Mouse (Mus musculus): ENCODE results near the gene Nrip1. TPM values are rescaled to one million over a fixed set of nuclear protein-coding genes. Genes with fewer than 3 reads are reported as not detected.

The Nrip1 gene
- polyA plus RNA-seq, 1 experiment from 2014 or later, result 33.7 TPM

DNA sequence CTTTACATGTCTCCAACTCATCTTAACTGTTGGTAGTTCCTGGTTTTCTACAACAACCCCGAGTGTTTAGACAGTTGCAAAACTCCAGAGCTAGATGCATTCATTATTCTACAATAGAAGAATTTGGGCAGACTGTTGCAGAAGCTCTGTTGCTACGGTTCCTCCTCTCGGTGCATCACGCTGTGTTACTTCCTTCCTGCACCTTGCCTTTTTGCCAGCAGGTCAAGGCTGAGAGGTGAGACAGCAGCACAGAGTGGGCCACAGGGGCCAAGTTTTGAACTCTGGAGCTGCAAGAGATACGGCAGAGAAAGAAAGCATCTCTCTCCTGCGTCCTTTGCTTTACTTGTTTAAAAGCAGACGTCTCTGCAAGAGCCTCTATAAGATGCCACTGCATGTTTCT, 64.3 kb downstream of the Nrip1 start:
- Histone ChIP-seq H3K4me3 (replicated peaks; ENCODE audit: low read depth, low read length) (no peak overlapping the region), H3K9me3 (replicated peaks; ENCODE audit: low read length) (no peaks in the 10 kb centered on the region), H3K4me1 (replicated peaks; ENCODE audit: insufficient read depth, low read length) (no peaks in the 10 kb centered on the region), H3K9ac (ENCODE audit: low read depth, low read length) (no peak overlapping the region), H3K36me3 (ENCODE audit: insufficient read depth, low read length) (0 out of 2 replicates have a peak, but pooled peaks cover 9% of the 10 kb centered on the region), H3K4me2 (ENCODE audit: low read length) (no peak overlapping the region), H3K27me3 (ENCODE audit: insufficient read depth, low read length) (no peaks in the 10 kb centered on the region), H3K27ac (no peak overlapping the region)
- no peak for TF ChIP-seq CTCF (IDR thresholded peaks at IDR 0.05; ENCODE audit: low read depth)
- WGBS, result 83% methylated on average over 7 of the region's 7 CpGs
- DNase-seq (ENCODE audit: low spot score) (no peak), ATAC-seq (replicated peaks; ENCODE audit: low FRiP score, low read depth) (no peak)

DNA sequence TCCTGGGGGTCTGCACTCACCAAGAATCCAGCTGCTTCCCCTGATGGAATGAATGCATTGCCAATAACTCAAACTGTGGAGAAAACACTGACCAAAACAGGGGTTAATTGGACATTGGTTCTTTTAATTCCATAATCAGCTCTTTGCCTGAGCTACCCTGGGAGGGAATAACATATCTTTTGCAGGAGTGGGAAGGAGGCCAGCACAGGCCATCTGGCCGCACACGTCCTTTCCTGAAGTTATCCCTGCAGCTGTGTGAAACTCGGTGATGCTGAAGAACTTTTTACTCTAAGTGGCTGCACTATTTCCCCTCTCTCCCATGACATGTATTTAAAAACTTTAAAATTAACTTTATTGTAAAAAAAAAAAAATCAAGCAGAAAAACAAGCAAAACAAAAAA, 66.6 kb downstream of the Nrip1 start:
- Histone ChIP-seq H3K27me3 (ENCODE audit: insufficient read depth, low read length) (no peaks in the 10 kb centered on the region), H3K9me3 (replicated peaks; ENCODE audit: low read length) (no peaks in the 10 kb centered on the region), H3K36me3 (ENCODE audit: insufficient read depth, low read length) (0 out of 2 replicates have a peak, but pooled peaks cover 9% of the 10 kb centered on the region), H3K4me2 (ENCODE audit: low read length) (no peak overlapping the region), H3K27ac (no peak overlapping the region), H3K4me1 (replicated peaks; ENCODE audit: insufficient read depth, low read length) (no peaks in the 10 kb centered on the region), H3K9ac (ENCODE audit: low read depth, low read length) (no peak overlapping the region), H3K4me3 (replicated peaks; ENCODE audit: low read depth, low read length) (no peak overlapping the region)
- DNase-seq (ENCODE audit: low spot score) (no peak), ATAC-seq (replicated peaks; ENCODE audit: low FRiP score, low read depth) (no peak)
- TF ChIP-seq CTCF (IDR thresholded peaks at IDR 0.05; ENCODE audit: low read depth), result no peak
- WGBS, result 54% methylated on average over 3 of the region's 3 CpGs

DNA sequence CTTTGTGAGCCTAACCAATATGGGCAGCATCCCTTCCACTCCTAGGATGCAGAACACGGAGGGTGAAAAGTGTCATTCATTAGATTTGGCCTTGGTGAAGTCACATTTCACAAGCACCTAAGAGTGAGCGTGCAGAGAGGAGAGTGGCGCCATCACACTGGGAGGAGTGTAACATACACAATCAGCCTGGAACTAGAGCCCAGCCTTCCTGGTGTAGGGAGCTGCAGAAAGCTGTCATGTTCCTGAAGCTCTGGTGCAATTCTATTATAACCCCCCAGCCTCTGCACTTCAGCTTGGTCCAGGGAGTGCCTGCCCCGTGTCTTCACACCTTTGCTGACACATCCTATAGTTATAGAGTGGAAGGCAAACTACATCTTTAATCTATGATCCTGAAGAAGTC, 67.2 kb downstream of the Nrip1 start:
- H3K4me3 ChIP-seq (replicated peaks; ENCODE audit: low read depth, low read length), result no peak overlapping the region
- H3K9me3 ChIP-seq (replicated peaks; ENCODE audit: low read length), result no peaks in the 10 kb centered on the region
- TF ChIP-seq CTCF (IDR thresholded peaks at IDR 0.05; ENCODE audit: low read depth), result no peak
- no peak overlapping the region for H3K9ac ChIP-seq (ENCODE audit: low read depth, low read length)
- no peak overlapping the region for H3K4me2 ChIP-seq (ENCODE audit: low read length)
- ATAC-seq (replicated peaks; ENCODE audit: low FRiP score, low read depth) (no peak), DNase-seq (ENCODE audit: low spot score) (no peak)
- 91% methylated on average over 4 of the region's 4 CpGs for whole genome bisulfite sequencing
- no peak overlapping the region for H3K27ac ChIP-seq
- H3K4me1 ChIP-seq (replicated peaks; ENCODE audit: insufficient read depth, low read length), result no peaks in the 10 kb centered on the region
- 0 out of 2 replicates have a peak, but pooled peaks cover 9% of the 10 kb centered on the region for H3K36me3 ChIP-seq (ENCODE audit: insufficient read depth, low read length)
- no peaks in the 10 kb centered on the region for H3K27me3 ChIP-seq (ENCODE audit: insufficient read depth, low read length)

DNA sequence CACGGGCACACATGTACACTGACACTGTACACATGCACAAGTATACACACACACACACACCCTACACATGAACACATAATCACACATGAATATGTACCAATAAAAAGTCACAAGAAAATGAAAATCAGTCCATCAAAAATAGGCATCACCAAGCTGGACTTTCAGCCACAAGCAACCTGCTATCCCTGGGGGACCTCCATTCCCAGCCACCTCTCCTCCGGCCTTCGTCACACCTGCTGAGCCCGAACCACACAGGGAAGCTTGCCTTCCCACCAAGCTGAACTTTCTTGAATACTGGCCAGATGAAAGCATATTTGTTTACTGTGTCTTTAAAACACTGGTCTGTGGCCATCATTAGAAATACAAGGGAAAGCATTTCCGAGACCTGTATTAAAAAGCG, 70.2 kb downstream of the Nrip1 start:
- H3K27me3 ChIP-seq (ENCODE audit: insufficient read depth, low read length), result no peaks in the 10 kb centered on the region
- WGBS, result 81% methylated on average over 6 of the region's 6 CpGs
- no peaks in the 10 kb centered on the region for H3K9me3 ChIP-seq (replicated peaks; ENCODE audit: low read length)
- TF ChIP-seq CTCF (IDR thresholded peaks at IDR 0.05; ENCODE audit: low read depth), result no peak
- DNase-seq (ENCODE audit: low spot score) (no peak), ATAC-seq (replicated peaks; ENCODE audit: low FRiP score, low read depth) (no peak)
- no peaks in the 10 kb centered on the region for H3K36me3 ChIP-seq (ENCODE audit: insufficient read depth, low read length)
- no peak overlapping the region for H3K27ac ChIP-seq
- no peak overlapping the region for H3K4me3 ChIP-seq (replicated peaks; ENCODE audit: low read depth, low read length)
- no peaks in the 10 kb centered on the region for H3K4me1 ChIP-seq (replicated peaks; ENCODE audit: insufficient read depth, low read length)
- no peak overlapping the region for H3K4me2 ChIP-seq (ENCODE audit: low read length)
- no peak overlapping the region for H3K9ac ChIP-seq (ENCODE audit: low read depth, low read length)

DNA sequence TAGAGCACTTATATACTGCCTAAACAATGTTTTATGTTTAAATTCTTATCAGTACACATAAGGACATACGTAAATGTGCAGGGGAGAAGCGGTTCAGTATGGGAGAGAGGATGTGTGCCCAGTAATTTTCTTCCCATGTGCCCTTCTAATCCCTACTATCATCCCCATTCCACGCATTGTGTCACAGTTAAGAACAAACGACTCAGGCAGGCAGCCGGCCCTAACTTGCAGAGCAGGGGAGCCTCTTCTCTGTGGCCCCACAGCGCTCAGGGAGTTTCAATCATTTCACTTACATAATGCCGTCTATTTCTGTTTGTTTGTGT, 71.9 kb downstream of the Nrip1 start:
- ATAC-seq (replicated peaks; ENCODE audit: low FRiP score, low read depth) (no peak), DNase-seq (ENCODE audit: low spot score) (no peak)
- Histone ChIP-seq H3K9me3 (replicated peaks; ENCODE audit: low read length) (no peaks in the 10 kb centered on the region), H3K4me1 (replicated peaks; ENCODE audit: insufficient read depth, low read length) (no peaks in the 10 kb centered on the region), H3K9ac (ENCODE audit: low read depth, low read length) (no peak overlapping the region), H3K36me3 (ENCODE audit: insufficient read depth, low read length) (no peaks in the 10 kb centered on the region), H3K4me2 (ENCODE audit: low read length) (no peak overlapping the region), H3K27me3 (ENCODE audit: insufficient read depth, low read length) (no peaks in the 10 kb centered on the region), H3K4me3 (replicated peaks; ENCODE audit: low read depth, low read length) (no peak overlapping the region), H3K27ac (no peak overlapping the region)
- 72% methylated on average over 7 of the region's 7 CpGs for WGBS
- no peak for TF ChIP-seq CTCF (IDR thresholded peaks at IDR 0.05; ENCODE audit: low read depth)

DNA sequence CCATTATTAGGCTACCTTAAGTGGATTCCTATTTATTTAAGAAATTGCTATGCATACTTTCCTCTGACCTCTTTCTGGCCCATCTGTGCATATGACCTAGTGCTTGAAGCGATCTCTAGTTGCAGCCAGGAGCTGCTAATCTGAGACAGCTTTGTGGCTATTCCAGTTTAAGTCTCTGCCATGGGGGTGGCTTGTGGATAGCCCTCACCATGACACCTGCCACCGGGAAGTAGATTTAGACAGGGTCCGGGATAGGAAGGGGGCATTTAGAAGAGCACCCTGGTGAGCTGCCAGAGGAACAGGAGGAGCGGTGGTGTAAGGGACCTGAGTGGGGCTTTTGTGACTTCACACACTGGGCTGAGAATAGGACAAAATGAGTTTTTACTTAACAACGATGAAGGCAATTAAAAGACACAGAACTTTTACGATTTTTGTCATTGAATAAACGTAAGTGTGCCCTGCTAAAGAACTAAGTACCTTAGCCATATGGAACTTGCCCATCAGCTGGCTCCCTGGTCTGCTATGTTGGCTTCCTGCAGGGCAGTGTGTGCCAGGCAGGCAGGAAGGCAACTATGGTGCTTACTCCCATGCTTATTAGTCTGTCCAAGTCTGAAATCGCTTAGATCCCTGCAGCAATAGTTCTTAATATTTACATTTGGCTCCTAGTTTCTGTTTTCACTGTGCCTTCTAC, 72.4 kb downstream of the Nrip1 start:
- no peak for TF ChIP-seq CTCF (IDR thresholded peaks at IDR 0.05; ENCODE audit: low read depth)
- no peak overlapping the region for H3K4me2 ChIP-seq (ENCODE audit: low read length)
- no peaks in the 10 kb centered on the region for H3K36me3 ChIP-seq (ENCODE audit: insufficient read depth, low read length)
- 72% methylated on average over 8 of the region's 8 CpGs for WGBS
- no peaks in the 10 kb centered on the region for H3K4me1 ChIP-seq (replicated peaks; ENCODE audit: insufficient read depth, low read length)
- ATAC-seq (replicated peaks; ENCODE audit: low FRiP score, low read depth) (no peak), DNase-seq (ENCODE audit: low spot score) (no peak)
- no peak overlapping the region for H3K9ac ChIP-seq (ENCODE audit: low read depth, low read length)
- H3K4me3 ChIP-seq (replicated peaks; ENCODE audit: low read depth, low read length), result no peak overlapping the region
- H3K27ac ChIP-seq, result no peak overlapping the region; the same call in 1 of the 2 replicates
- no peaks in the 10 kb centered on the region for H3K9me3 ChIP-seq (replicated peaks; ENCODE audit: low read length)
- H3K27me3 ChIP-seq (ENCODE audit: insufficient read depth, low read length), result no peaks in the 10 kb centered on the region

DNA sequence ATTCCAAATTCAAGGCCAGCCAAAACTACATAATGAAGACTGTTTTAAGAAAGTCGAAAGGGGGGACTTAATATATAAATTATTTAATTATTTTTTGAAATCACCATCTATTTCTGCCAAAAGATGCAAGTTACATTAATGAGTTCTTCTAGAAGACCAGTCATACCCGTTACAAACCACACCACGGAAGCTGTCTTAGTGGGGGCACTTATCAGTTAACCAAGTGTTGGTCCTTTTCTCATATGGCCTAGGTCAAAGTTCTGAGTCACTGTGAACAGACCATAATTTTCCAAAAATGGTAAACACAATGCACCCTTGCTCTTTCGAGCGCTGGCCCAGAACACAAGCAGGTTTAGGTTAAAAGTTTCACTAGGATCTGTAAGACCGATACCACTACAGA, 73.2 kb downstream of the Nrip1 start:
- H3K9me3 ChIP-seq (replicated peaks; ENCODE audit: low read length), result no peaks in the 10 kb centered on the region
- no peak overlapping the region for H3K27ac ChIP-seq
- H3K36me3 ChIP-seq (ENCODE audit: insufficient read depth, low read length), result no peaks in the 10 kb centered on the region
- WGBS, result 89% methylated on average over 6 of the region's 6 CpGs
- H3K4me1 ChIP-seq (replicated peaks; ENCODE audit: insufficient read depth, low read length), result no peaks in the 10 kb centered on the region
- ATAC-seq (replicated peaks; ENCODE audit: low FRiP score, low read depth) (no peak), DNase-seq (ENCODE audit: low spot score) (no peak)
- no peaks in the 10 kb centered on the region for H3K27me3 ChIP-seq (ENCODE audit: insufficient read depth, low read length)
- no peak overlapping the region for H3K4me3 ChIP-seq (replicated peaks; ENCODE audit: low read depth, low read length)
- H3K4me2 ChIP-seq (ENCODE audit: low read length), result no peak overlapping the region
- no peak overlapping the region for H3K9ac ChIP-seq (ENCODE audit: low read depth, low read length)
- no peak for TF ChIP-seq CTCF (IDR thresholded peaks at IDR 0.05; ENCODE audit: low read depth)
